Comparison of ENCODE assay signal across 10 mouse cellular contexts in the genomic region with DNA sequence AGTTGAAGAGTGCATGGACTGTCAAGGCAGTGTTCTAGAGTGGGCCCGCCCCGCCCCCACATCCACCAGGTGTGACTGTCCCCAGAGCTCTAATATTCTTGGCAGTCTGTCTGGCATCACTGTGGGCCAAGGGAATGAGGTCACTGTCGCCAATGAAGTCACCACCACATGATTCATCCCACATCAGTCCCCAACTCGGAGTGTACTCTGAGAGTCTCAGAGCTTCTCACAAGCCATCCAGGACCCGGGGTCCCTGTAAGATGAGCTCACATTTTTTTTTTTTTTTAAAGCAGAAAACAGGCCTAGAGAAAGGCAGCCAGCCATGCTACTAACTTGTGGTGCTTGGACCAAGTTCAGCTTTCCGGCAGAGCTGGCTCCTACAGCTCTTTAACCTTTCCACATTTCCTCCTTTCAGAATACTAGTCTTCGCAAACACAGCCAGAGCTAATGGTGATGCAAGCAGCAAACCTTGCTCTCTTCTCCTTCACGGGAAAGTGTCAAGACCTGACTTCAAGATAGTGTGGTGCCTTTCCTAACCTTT. TPM values are rescaled to one million over a fixed set of nuclear protein-coding genes. Genes with fewer than 3 reads are reported as not detected.
DNase-seq lines count a peak whose midpoint lies in the region; ATAC-seq and TF ChIP-seq lines count a peak whose summit lies in the region.
"Had no signal": no experiment of that assay in that cellular context is flagged by ENCODE, and none has a peak within 500 bp of the region (broad histone marks: within the 10 kb centered on the region; RNA-seq: fewer than 3 reads in every experiment).

No protein-coding gene starts in this region.

- no peaks in the 10 kb centered on the region for H3K36me3 ChIP-seq in kidney, postnatal 0 days (ENCODE audit: insufficient read depth, low read length)
- no peaks in the 10 kb centered on the region for H3K36me3 ChIP-seq in neural tube, embryonic 14.5 days (ENCODE audit: control insufficient read depth, insufficient read depth, low read length)

- no peak for TF ChIP-seq POLR2A in bone marrow macrophage, adult 2 months (IDR thresholded peaks at IDR 0.05; ENCODE audit: borderline replicate concordance, low read depth, low read length)

- no peak for TF ChIP-seq CTCF in bone marrow macrophage, adult 2 months (IDR thresholded peaks at IDR 0.05; ENCODE audit: low read depth, low read length)
- TF ChIP-seq CTCF in kidney, postnatal 0 days (IDR thresholded peaks at IDR 0.05; ENCODE audit: low read depth) = no peak

- H3K9ac ChIP-seq in kidney, postnatal 0 days (ENCODE audit: low read depth, low read length) = no peak overlapping the region
- no peak overlapping the region for H3K9ac ChIP-seq in neural tube, embryonic 14.5 days (replicated peaks; ENCODE audit: low read depth, low read length)

- H3K27me3 ChIP-seq in kidney, postnatal 0 days (ENCODE audit: insufficient read depth, low read length) = no peaks in the 10 kb centered on the region
- H3K27me3 ChIP-seq in neural tube, embryonic 14.5 days (ENCODE audit: control insufficient read depth, insufficient read depth, low read length) = no peaks in the 10 kb centered on the region

- H3K9me3 ChIP-seq in kidney, postnatal 0 days (replicated peaks; ENCODE audit: low read length) = no peaks in the 10 kb centered on the region
- H3K9me3 ChIP-seq in neural tube, embryonic 14.5 days (ENCODE audit: control insufficient read depth, low read length) = no peaks in the 10 kb centered on the region

- 41% methylated on average over 8 of the region's 8 CpGs for WGBS in kidney, postnatal 0 days
- 66% methylated on average over 8 of the region's 8 CpGs for WGBS in neural tube, embryonic 14.5 days

- H3K4me1 ChIP-seq in bone marrow macrophage, adult 2 months (ENCODE audit: control insufficient read depth, insufficient read depth, low read length) = peaks cover 20% of the 10 kb centered on the region
- peaks cover 6% of the 10 kb centered on the region; the same call in 1 of the 2 replicates for H3K4me1 ChIP-seq in kidney, postnatal 0 days (replicated peaks; ENCODE audit: insufficient read depth, low read length)
- peaks cover 21% of the 10 kb centered on the region for H3K4me1 ChIP-seq in neural tube, embryonic 14.5 days (ENCODE audit: control insufficient read depth, insufficient read depth, low read length)

- no peak for ATAC-seq in kidney, postnatal 0 days (replicated peaks; ENCODE audit: low FRiP score, low read depth)
- ATAC-seq in neural tube, embryonic 14.5 days (ENCODE audit: low read depth) = no peak
- ATAC-seq in erythroid progenitor cell, adult 5-6 weeks (replicated peaks; ENCODE audit: low FRiP score, poor library complexity, severe bottlenecking) = no peak

- peak; percentile 34 for DNase-seq in layer of hippocampus, adult 11-12 months (ENCODE audit: low spot score)
- DNase-seq in layer of hippocampus, adult 8-10 months (ENCODE audit: low spot score in 2 of 2) = no peak
- peak; percentile 76 to 81 for DNase-seq in heart, adult 9 months (ENCODE audit: low spot score in 2 of 2)
- peak; percentile 71 for DNase-seq in kidney, postnatal 0 days (ENCODE audit: low spot score)
- DNase-seq in thymus, postnatal 36 days = no peak

- peak overlapping the region; percentile 82 for H3K27ac ChIP-seq in bone marrow macrophage, adult 2 months (ENCODE audit: insufficient read depth, low read depth, low read length)
- H3K27ac ChIP-seq in kidney, postnatal 0 days = no peak overlapping the region
- H3K27ac ChIP-seq in neural tube, embryonic 14.5 days (ENCODE audit: low read depth, low read length) = 0 out of 2 replicates have a peak overlapping the region, but pooled peaks have one; percentile 10

- no peak overlapping the region for H3K4me2 ChIP-seq in kidney, postnatal 0 days (ENCODE audit: low read length)
- peak overlapping the region; percentile 67; the same call in 1 of the 2 replicates for H3K4me2 ChIP-seq in neural tube, embryonic 14.5 days (ENCODE audit: low read depth, low read length)

- peak overlapping the region; percentile 96 for H3K4me3 ChIP-seq in bone marrow macrophage, adult 2 months (ENCODE audit: insufficient read depth, low read length)
- H3K4me3 ChIP-seq in kidney, postnatal 0 days (replicated peaks; ENCODE audit: low read depth, low read length) = no peak overlapping the region
- no peak overlapping the region for H3K4me3 ChIP-seq in neural tube, embryonic 14.5 days (ENCODE audit: low read depth, low read length)

RNA-seq across cellular contexts. Expression of gene Rhoq, which starts 1.5 kb away (rescaled TPM):
- total RNA-seq in layer of hippocampus, adult 8-10 months (2022) = 10 to 100 TPM; 35.5 to 44.8 (median 42.0) TPM
- polyA plus RNA-seq in bone marrow macrophage, adult 2 months (2012; ENCODE audit: insufficient read depth, insufficient read length, missing spikeins) = 45.7 and 50.2 TPM in 2 replicates
- 12.7 and 13.0 TPM in 2 replicates for polyA plus RNA-seq in kidney, postnatal 0 days (2015; fragmentation: Nextera tagmentation; extraction: Ambion mirVana)
- 9.1 and 9.7 TPM in 2 replicates for polyA plus RNA-seq in neural tube, embryonic 14.5 days (2014; fragmentation: Nextera tagmentation; extraction: Ambion mirVana)
- 4.7 and 10.9 TPM in 2 replicates for total RNA-seq in erythroid progenitor cell, adult 5-6 weeks (2015; ENCODE audit: low replicate concordance)
- total RNA-seq in erythroid progenitor cell, adult 5-6 weeks (2017; ENCODE audit: low replicate concordance) = 2.9 and 4.0 TPM in 2 replicates

RNA-seq across cellular contexts. Expression of gene Atp6v1e2, which starts 13.7 kb away (rescaled TPM):
- total RNA-seq in layer of hippocampus, adult 8-10 months (2022) = not detected
- not detected in 2 replicates for polyA plus RNA-seq in bone marrow macrophage, adult 2 months (2012; ENCODE audit: insufficient read depth, insufficient read length, missing spikeins)
- 0.14 TPM in 1 of 2 replicates, not detected in the other for polyA plus RNA-seq in kidney, postnatal 0 days (2015; fragmentation: Nextera tagmentation; extraction: Ambion mirVana)
- polyA plus RNA-seq in neural tube, embryonic 14.5 days (2014; fragmentation: Nextera tagmentation; extraction: Ambion mirVana) = not detected in 2 replicates
- not detected in 2 replicates for total RNA-seq in erythroid progenitor cell, adult 5-6 weeks (2015; ENCODE audit: low replicate concordance)
- not detected in 2 replicates for total RNA-seq in erythroid progenitor cell, adult 5-6 weeks (2017; ENCODE audit: low replicate concordance)
- polyA plus RNA-seq: large intestine, adult 2 months; spleen, adult 2 months had no signal

RNA-seq across cellular contexts. Expression of gene Tmem247, which starts 44.2 kb away (rescaled TPM):
- total RNA-seq in layer of hippocampus, adult 8-10 months (2022) = not detected
- not detected in 2 replicates for polyA plus RNA-seq in bone marrow macrophage, adult 2 months (2012; ENCODE audit: insufficient read depth, insufficient read length, missing spikeins)
- polyA plus RNA-seq in kidney, postnatal 0 days (2015; fragmentation: Nextera tagmentation; extraction: Ambion mirVana) = not detected in 2 replicates
- polyA plus RNA-seq in neural tube, embryonic 14.5 days (2014; fragmentation: Nextera tagmentation; extraction: Ambion mirVana) = not detected in 2 replicates
- not detected in 2 replicates for total RNA-seq in erythroid progenitor cell, adult 5-6 weeks (2015; ENCODE audit: low replicate concordance)
- total RNA-seq in erythroid progenitor cell, adult 5-6 weeks (2017; ENCODE audit: low replicate concordance) = not detected in 2 replicates
- polyA plus RNA-seq: large intestine, adult 2 months; spleen, adult 2 months had no signal

Comparison
In these comparisons a context has a peak if more than half of its experiments do, and no peak if none do; other contexts are left out.
1. DNase-seq: peak in layer of hippocampus, adult 11-12 months (single experiment), heart, adult 9 months (2 of 2) and kidney, postnatal 0 days (single experiment); none in layer of hippocampus, adult 8-10 months (0 of 2) and thymus, postnatal 36 days (0 of 2).